Comparison of ENCODE assay signal across 12 mouse cellular contexts in the genomic region with DNA sequence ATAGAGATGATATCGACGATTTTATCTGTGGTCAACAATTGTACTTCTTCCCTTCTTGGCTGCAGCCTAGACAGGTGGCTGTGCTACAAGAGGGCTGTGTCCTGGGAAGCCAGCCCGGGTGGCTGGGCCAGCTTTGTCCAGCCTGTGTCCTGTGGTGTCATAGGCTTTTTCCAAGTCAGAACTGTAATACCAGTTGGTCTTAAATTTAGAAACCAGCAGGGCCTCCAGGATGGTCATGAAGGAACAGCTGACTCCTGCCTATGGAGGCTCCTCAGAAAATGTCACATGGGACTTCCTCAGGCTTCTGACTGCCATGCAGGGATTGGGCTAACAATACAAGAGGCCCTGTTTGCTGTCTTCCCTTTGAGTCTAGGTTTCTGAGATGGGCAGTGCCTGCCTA. TPM values are rescaled to one million over a fixed set of nuclear protein-coding genes. Genes with fewer than 3 reads are reported as not detected.
A peak's percentile ranks its signal among the peaks of the same experiment; 100 is the strongest.
DNase-seq lines count a peak whose midpoint lies in the region; ATAC-seq and TF ChIP-seq lines count a peak whose summit lies in the region.
"Had no signal": no experiment of that assay in that cellular context is flagged by ENCODE, and none has a peak within 500 bp of the region (broad histone marks: within the 10 kb centered on the region; RNA-seq: fewer than 3 reads in every experiment).

No protein-coding gene starts in this region.

- no peak overlapping the region for H3K9ac ChIP-seq in liver, adult 2 months (ENCODE audit: low read depth, low read length)
- no peak overlapping the region for H3K9ac ChIP-seq in liver, embryonic 11.5 days (ENCODE audit: low read depth, low read length)
- H3K9ac ChIP-seq: forebrain, embryonic 15.5 days; hindbrain, embryonic 12.5 days; liver, embryonic 13.5 days had no signal

- H3K4me2 ChIP-seq in liver, embryonic 11.5 days: no peak overlapping the region
- H3K4me2 ChIP-seq: forebrain, embryonic 15.5 days; hindbrain, embryonic 12.5 days; liver, embryonic 13.5 days had no signal

- WGBS in liver, adult 2 months: 12% methylated on average over 3 of the region's 3 CpGs
- 89% methylated on average over 3 of the region's 3 CpGs for WGBS in liver, embryonic 11.5 days

- H3K4me3 ChIP-seq in liver, adult 2 months (ENCODE audit: insufficient read depth, low read depth, low read length): no peak overlapping the region
- H3K4me3 ChIP-seq in liver, embryonic 11.5 days (ENCODE audit: low read depth, low read length): no peak overlapping the region
- H3K4me3 ChIP-seq: forebrain, embryonic 15.5 days; hindbrain, embryonic 12.5 days; liver, embryonic 13.5 days had no signal

- TF ChIP-seq CTCF in liver, adult 2 months (IDR thresholded peaks at IDR 0.05; ENCODE audit: low read depth, low read length): no peak

- H3K36me3 ChIP-seq in liver, adult 2 months (ENCODE audit: control insufficient read depth, insufficient read depth, low read length): no peaks in the 10 kb centered on the region
- peaks cover 4% of the 10 kb centered on the region; the same call in 1 of the 2 replicates for H3K36me3 ChIP-seq in liver, embryonic 11.5 days (ENCODE audit: control insufficient read depth, insufficient read depth, low read length)
- H3K36me3 ChIP-seq: forebrain, embryonic 15.5 days had no signal

- H3K9me3 ChIP-seq in liver, embryonic 11.5 days (ENCODE audit: control insufficient read depth, low read length): no peaks in the 10 kb centered on the region
- H3K9me3 ChIP-seq: forebrain, embryonic 15.5 days; hindbrain, embryonic 12.5 days; liver, embryonic 13.5 days had no signal

- intact Hi-C loops in gastrocnemius, postnatal 36 days (cut with DNase I): no loop called here

- H3K27ac ChIP-seq in liver, adult 2 months (replicated peaks; ENCODE audit: insufficient read depth, low read depth, low read length): peak overlapping the region; percentile 86
- no peak overlapping the region for H3K27ac ChIP-seq in liver, embryonic 11.5 days (ENCODE audit: low read depth, low read length)
- H3K27ac ChIP-seq: forebrain, embryonic 15.5 days; hindbrain, embryonic 12.5 days; liver, embryonic 13.5 days; macrophage had no signal

- H3K79me2 ChIP-seq in liver, adult 2 months (ENCODE audit: control insufficient read depth, insufficient read depth, low read length): peaks cover 38% of the 10 kb centered on the region; the same call in 1 of the 2 replicates

- H3K4me1 ChIP-seq in liver, adult 2 months (ENCODE audit: control insufficient read depth, insufficient read depth, low read length): peaks cover 48% of the 10 kb centered on the region
- H3K4me1 ChIP-seq in liver, embryonic 11.5 days (replicated peaks; ENCODE audit: control insufficient read depth, insufficient read depth, low read length): peaks cover 27% of the 10 kb centered on the region

- no peak for ATAC-seq in liver, embryonic 11.5 days (replicated peaks; ENCODE audit: low FRiP score)
- ATAC-seq: forebrain, embryonic 15.5 days had no signal

- no peak for TF ChIP-seq POLR2A in liver, adult 2 months (IDR thresholded peaks at IDR 0.05; ENCODE audit: extremely low read depth, insufficient read depth, low read length)

- H3K27me3 ChIP-seq in liver, adult 2 months (ENCODE audit: control insufficient read depth, insufficient read depth, low read length): no peaks in the 10 kb centered on the region
- no peaks in the 10 kb centered on the region for H3K27me3 ChIP-seq in liver, embryonic 11.5 days (replicated peaks; ENCODE audit: control insufficient read depth, insufficient read depth, low read length)
- H3K27me3 ChIP-seq: forebrain, embryonic 15.5 days; hindbrain, embryonic 12.5 days; liver, embryonic 13.5 days had no signal

- peak; percentile 82 for DNase-seq in liver, adult 2 months (ENCODE audit: extremely low read depth, low read depth, low spot score)
- no peak for DNase-seq in liver, embryonic 11.5 days (ENCODE audit: low spot score)
- DNase-seq in cerebellum, adult 9-11 months: peak; percentile 93
- peak; percentile 28 to 61 for DNase-seq in gastrocnemius, postnatal 36 days
- DNase-seq in skeletal muscle tissue, adult 2 months (ENCODE audit: low read depth, low spot score): peak; percentile 78
- DNase-seq in thymus, postnatal 10 days (ENCODE audit: low spot score in 2 of 2): no peak
- DNase-seq in right cerebral cortex, postnatal 4 days: no peak
- DNase-seq: liver, embryonic 13.5 days; thymus, postnatal 4 days had no signal

RNA-seq across cellular contexts. Expression of gene Mrpl37, which starts 54.1 kb away (rescaled TPM):
- total RNA-seq in liver, adult 2 months (2014; rRNA removed): 16.7 and 20.3 TPM in 2 replicates
- polyA plus RNA-seq in liver, adult 2 months (2012; rRNA removed): 51.8 and 51.9 TPM in 2 replicates
- 122 and 128 TPM in 2 replicates for polyA plus RNA-seq in liver, embryonic 11.5 days (2014; fragmentation: Nextera tagmentation; extraction: Ambion mirVana)
- total RNA-seq in gastrocnemius, postnatal 36 days (2021): 10 to 100 TPM; 89.9 to 90.5 TPM

RNA-seq across cellular contexts. Expression of gene Cyb5rl, which starts 54.2 kb away (rescaled TPM):
- 9.3 and 9.8 TPM in 2 replicates for total RNA-seq in liver, adult 2 months (2014; rRNA removed)
- polyA plus RNA-seq in liver, adult 2 months (2012; rRNA removed): 10.7 and 11.0 TPM in 2 replicates
- polyA plus RNA-seq in liver, embryonic 11.5 days (2014; fragmentation: Nextera tagmentation; extraction: Ambion mirVana): 5.7 and 5.9 TPM in 2 replicates
- total RNA-seq in gastrocnemius, postnatal 36 days (2021): 10 to 100 TPM; 15.3 to 17.7 TPM

Comparison
In these comparisons a context has a peak if more than half of its experiments do, and no peak if none do; other contexts are left out.
1. DNase-seq: peak in liver, adult 2 months (single experiment), cerebellum, adult 9-11 months (single experiment), gastrocnemius, postnatal 36 days (2 of 2) and skeletal muscle tissue, adult 2 months (single experiment); none in liver, embryonic 11.5 days (single experiment), thymus, postnatal 10 days (0 of 2) and right cerebral cortex, postnatal 4 days (single experiment).